Mouse (Mus musculus) hindbrain, embryonic 16.5 days (tissue): ENCODE results near the gene Agps. TPM values are rescaled to one million over a fixed set of nuclear protein-coding genes. Genes with fewer than 3 reads are reported as not detected.
"Not testable (repeated sequence)": the region's sequence is repeated elsewhere in the genome, so short reads cannot be mapped to it uniquely, and the experiment has no call there.

ENCODE experiments used
- ATAC-seq: fragments of 200-750 bp; cut with Nextera tagmentation; 2 replicates; pipeline ENCODE4 v1.8.0; 2017; ENCODE audit warnings: moderate TSS enrichment, moderate library complexity
- H3K27ac ChIP-seq: fragments of 300-500 bp; sonication (generic); 2 replicates; pipeline ENCODE4 v1.5.1; 2014; ENCODE audit warnings: low read depth, mild to moderate bottlenecking, control low read depth, low read length, moderate library complexity
- H3K27me3 ChIP-seq: fragments of 300-500 bp; sonication (generic); replicated peaks from 2 replicates; pipeline ENCODE4 v1.6.1; 2014; ENCODE audit warnings: low read length; ENCODE audit not compliant: control insufficient read depth, insufficient read depth
- H3K36me3 ChIP-seq: fragments of 300-500 bp; sonication (generic); 2 replicates; pipeline ENCODE4 v1.6.1; 2014; ENCODE audit warnings: mild to moderate bottlenecking, low read length, moderate library complexity, mixed read lengths; ENCODE audit not compliant: control insufficient read depth, insufficient read depth
- H3K4me1 ChIP-seq: fragments of 300-500 bp; sonication (generic); 2 replicates; pipeline ENCODE4 v1.6.1; 2014; ENCODE audit warnings: low read depth, low read length; ENCODE audit not compliant: control insufficient read depth, insufficient read depth
- H3K4me2 ChIP-seq: fragments of 300-500 bp; sonication (generic); 2 replicates; pipeline ENCODE4 v1.6.1; 2014; ENCODE audit warnings: mild to moderate bottlenecking, low read length, control low read depth, moderate library complexity
- H3K4me3 ChIP-seq: fragments of 300-500 bp; sonication (generic); 2 replicates; pipeline ENCODE4 v1.5.1; 2014; ENCODE audit warnings: mild to moderate bottlenecking, low read length, control low read depth, moderate library complexity
- H3K9ac ChIP-seq: fragments of 300-500 bp; sonication (generic); 2 replicates; pipeline ENCODE4 v1.6.1; 2014; ENCODE audit warnings: low read depth, mild to moderate bottlenecking, control low read depth, low read length, moderate library complexity
- H3K9me3 ChIP-seq: fragments of 300-500 bp; sonication (generic); 2 replicates; pipeline ENCODE4 v1.6.1; 2014; ENCODE audit warnings: mild to moderate bottlenecking, low read length, moderate library complexity; ENCODE audit not compliant: control insufficient read depth
- WGBS: fragments of 180-500 bp; shearing (Covaris S2); extraction: QIAGEN DNeasy Blood & Tissue Kit; methylation state at CpG from one replicate; pipeline ENCODE4 v1.1.7; 2014; 5-methylcytosine and 5-hydroxymethylcytosine counted together
- polyA plus RNA-seq: library from polyadenylated mRNA; unstranded; fragments of >200 nt; fragmentation: Nextera tagmentation; extraction: Ambion mirVana; gene quantifications from 2 replicates; pipeline ENCODE4 v1.2.1, GENCODE M21; 2015

The Agps gene
- polyA plus RNA-seq, 1 experiment from 2014 or later, result 21.6 TPM

DNA sequence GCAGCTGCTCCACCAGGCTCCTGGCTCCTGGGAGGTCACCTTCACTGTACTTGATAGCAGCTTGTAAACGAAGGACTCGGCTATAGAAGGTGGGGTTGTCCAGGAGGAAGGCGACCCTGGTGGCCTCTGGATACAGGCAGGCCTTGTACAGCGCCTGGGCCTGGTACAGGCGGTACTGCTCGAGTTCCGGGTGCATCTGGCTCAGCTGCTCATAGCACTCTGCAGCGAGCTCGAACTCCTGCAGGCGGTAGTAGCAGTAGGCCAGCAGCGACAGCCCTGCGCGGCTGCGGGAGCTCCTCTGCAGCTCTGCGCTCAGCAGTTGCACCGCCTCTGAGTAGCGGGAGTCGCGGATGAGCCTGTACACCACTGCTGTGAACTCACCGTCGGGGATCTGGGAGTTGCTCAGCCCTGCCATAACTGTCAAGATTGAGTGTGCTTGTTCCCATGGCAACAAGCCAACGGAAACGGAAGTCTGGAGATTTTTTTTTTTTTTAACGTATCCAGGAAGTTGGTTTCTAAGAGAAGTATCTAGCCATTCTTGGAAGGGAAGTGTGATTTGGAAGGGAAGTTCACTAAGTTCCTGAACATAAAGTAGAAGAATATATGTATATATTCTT lies 145.9 kb downstream of the Agps start, which contains the start of gene Ttc30a2:
TSS of gene Ttc30a2 (minus strand) at position 419 of the 617 bp plus-strand sequence.
- ATAC-seq, result 0 out of 2 replicates have a peak, but pooled peaks have one; percentile 40
- H3K4me2 ChIP-seq, result peak within 1 kb of the TSS; percentile 27; the same call in 1 of the 2 replicates

More for the DNA sequence above, 145.9 kb downstream of the Agps start, which contains the start of gene Ttc30a2:
- not testable (repeated sequence) for H3K4me3 ChIP-seq, H3K27me3 ChIP-seq, H3K4me1 ChIP-seq, H3K9ac ChIP-seq, H3K36me3 ChIP-seq, H3K27ac ChIP-seq, H3K9me3 ChIP-seq
- 29% methylated on average over 14 of the region's 24 CpGs for WGBS

Other genes starting within 250 kb of the Agps start
- gene Hnrnpa3, start 172.9 kb upstream of the Agps start, polyA plus RNA-seq, result 150 and 172 TPM in 2 replicates
- 14.3 and 15.7 TPM in 2 replicates for gene Nfe2l2, start 127.5 kb upstream of the Agps start, polyA plus RNA-seq
- 23.0 and 23.3 TPM in 2 replicates for gene Ttc30b, start 106.4 kb downstream of the Agps start, polyA plus RNA-seq
- 0.77 and 1.1 TPM in 2 replicates for gene Ttc30a2, start 146.0 kb downstream of the Agps start, polyA plus RNA-seq
- gene Ttc30a1, start 149.8 kb downstream of the Agps start, polyA plus RNA-seq, result 8.9 and 9.2 TPM in 2 replicates